Mouse (Mus musculus): ENCODE data around the gene Aar2.
"Not testable (repeated sequence)": the region's sequence is repeated elsewhere in the genome, so short reads cannot be mapped to it uniquely, and the experiment has no call there.

Gene Aar2

DNA sequence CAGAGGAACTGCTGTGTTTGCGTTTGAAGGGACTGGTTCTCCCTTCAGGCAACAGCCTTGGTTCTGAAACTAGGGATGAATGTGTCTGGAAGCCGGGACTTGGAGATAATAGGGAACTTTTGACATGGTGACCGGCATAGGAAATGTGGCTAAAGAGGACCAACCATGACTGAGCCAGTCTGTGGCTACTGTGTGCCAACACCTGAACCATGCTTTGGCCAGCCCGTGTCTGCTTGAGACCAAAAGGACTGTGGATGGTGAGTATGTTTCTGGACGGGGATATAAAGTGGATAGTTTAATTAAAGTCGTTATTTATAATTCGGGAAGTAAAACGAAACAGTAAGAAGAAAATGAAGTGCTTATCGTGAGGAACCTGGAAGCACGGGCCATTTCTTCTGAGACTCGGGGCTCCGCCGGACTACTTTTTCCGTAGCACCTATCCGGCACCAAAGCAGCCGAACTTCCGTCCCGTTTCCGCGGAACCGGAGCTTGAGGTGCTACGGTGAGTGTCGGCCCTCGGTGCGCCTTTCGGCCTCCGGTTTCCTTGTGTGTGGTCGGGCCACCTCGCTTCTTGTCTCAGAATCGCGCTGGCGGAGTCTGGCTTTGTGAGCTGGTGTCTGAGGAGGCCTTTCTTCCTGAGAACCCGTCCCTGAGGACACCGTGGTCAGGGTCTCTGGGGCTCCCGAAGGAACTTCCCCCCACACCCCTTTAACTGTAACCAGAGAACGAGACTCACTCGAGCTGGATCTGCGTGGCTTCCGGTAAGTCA lies at the start of gene Aar2:
TSS of gene Aar2 (plus strand) at position 462 of the 769 bp plus-strand sequence.
- peak; percentile 79 for DNase-seq

DNA sequence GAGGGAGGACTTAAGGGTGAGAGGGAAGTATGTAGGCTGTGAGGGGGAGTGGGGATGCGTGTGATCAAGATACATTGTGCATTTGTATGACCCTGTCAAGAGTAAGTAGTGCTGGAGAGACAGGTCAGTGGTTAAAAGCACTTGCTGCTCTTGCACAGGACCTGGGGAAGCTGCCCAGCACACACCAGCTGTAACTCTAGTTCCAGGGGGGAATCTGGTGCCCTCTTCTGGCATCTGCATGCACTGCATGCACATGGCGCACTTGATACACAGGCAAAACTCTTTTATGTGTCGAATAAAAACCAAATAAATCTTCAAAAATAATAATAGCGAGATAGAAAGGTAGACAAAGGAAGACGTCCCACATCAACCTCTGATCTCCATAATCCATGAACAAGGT lies 49.5 kb upstream of the Aar2 start:
- DNase-seq: peak; percentile 77

DNA sequence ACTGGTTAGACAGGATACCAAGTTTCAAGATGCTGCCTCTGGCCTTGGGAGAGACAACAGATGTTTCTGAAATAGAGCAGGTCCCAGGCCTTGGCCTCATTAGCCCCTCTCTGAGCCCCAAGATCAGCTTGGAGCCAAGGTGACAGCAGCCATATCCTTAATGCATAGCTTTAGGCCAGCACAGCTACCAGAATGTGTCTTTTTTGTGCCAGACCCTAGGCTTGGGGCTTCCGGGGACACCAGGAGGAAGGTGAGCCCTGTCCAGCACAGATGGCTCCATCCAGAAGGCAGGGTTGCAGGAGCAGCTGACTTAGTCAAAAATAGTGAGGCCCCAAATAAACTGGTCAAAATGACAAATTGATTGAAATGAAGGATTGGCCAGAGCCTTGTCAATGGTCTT lies 46.4 kb upstream of the Aar2 start:
- DNase-seq: no peak

DNA sequence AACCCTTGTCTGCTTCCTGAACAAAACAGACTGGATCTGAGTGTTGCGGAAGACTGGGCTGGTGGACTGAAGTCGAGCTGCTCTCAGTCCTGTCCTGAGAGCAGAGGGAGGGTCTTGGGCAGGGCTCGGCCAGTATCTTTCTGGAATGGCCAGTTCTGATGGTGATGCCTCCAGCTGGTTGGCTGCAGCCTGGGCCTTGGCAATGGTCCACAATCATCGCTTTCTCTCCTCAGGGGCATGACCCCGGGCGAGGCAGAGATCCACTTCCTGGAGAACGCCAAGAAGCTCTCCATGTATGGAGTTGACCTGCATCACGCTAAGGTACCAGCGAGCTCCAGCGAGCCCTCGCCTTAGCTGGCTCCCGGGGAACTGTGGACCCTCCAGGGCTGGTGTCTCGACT lies 41.9 kb upstream of the Aar2 start:
- DNase-seq: no peak

DNA sequence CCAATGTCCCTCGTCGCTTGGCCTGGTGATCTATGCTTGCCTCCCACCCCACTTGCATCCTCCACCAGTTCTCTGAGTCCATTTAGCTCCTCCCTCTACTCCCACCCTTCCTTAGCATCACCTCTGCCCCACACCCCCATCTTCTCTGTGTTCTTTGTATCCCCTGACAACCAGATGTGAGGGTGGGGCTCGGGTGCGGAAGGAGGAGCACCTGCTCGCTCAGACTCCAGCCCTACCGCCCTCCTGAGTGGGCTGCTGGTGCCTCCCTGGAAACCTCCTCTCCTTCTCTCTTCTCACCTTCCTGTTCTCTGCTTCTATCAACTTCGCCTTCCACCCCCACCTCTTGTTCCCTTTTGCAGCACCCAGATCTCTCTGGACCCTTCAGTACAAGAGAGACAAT lies 35.4 kb upstream of the Aar2 start:
- no peak for DNase-seq

DNA sequence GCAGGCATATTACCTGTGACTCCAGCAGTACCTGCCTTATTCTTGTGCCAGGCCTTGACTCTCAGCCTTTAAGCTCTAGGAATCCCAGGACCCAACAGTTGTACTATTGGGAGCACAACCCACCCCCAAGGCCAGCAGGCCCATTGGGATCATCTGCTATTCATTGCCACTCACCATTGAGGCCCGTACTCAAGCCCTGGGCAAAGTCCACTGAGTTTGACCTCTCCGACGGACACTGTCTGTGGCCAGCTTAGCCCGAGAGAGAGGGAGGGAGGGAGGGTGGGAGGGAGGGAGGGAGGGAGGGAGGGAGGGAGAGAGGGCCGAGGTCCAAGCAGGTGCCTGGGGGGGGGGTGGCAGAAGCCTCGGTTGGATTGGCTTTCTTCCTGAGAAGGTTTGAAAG lies 34.8 kb upstream of the Aar2 start:
- DNase-seq: no peak

DNA sequence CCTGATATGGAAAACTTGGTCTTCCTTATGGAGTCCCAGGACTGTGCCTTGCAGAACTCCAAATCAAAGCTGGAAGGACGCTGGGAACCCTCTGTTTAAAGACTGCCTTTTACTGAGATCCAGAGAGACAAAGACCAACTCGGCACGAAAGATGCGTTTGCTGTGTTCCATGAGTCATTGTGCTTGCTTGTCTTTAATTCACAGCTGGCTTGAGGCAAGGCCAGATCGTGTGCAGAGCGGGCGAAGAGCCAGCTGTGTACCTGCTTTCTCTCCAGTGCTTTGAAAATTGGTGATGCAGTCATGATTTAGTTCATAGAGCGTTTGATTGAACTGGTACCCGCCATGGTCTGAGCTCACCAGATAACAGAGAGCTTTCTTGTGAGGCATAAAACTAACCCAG lies 32.3 kb upstream of the Aar2 start:
- DNase-seq: no peak

DNA sequence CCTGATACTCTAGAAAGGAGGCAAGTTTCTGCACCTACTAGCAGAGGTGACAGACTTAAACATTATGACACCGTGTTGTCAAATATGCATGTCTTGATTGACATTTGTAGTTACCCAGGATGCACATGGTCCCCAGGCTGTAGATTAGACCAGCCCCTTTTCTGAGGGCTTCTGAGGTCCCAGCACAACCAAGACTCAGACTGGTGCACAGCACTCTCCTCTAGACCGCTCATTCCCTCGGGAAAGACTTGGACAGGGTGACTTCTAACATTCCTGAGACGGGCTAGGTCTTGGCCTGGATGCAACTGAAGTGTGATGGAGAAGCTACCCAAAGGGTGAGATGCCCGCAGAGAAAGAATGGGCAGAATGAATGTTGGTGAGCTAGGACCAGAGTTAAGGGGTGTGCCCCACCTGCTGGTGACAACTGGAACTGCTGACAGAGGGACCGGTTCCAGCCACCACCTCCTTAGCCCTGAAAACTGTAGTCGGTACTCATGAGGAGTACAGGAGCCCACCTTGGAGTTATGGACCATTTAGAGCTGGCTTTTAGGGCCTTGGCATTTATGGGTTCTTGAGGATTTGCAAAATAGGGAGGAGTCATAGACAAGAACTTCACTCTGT lies 31.7 kb upstream of the Aar2 start:
- peak; percentile 71 for DNase-seq

DNA sequence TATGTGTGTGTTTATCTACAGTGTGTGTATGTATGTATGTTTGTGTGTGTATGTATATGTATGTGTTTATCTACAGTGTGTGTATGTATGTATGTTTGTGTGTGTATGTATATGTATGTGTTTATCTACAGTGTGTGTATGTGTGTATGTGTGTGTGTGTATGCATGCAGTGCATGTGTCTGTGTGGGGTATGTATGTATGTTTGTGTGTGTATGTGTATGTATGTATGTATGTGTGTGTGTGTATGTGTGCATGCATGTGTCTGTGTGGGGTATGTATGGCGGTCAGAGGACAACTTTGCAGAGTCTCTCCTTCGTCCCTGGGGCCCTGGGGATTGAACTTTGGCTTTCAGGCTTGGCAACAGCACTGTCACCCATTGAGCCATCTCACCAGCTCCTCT lies 30.7 kb upstream of the Aar2 start:
- DNase-seq: not testable (repeated sequence)

DNA sequence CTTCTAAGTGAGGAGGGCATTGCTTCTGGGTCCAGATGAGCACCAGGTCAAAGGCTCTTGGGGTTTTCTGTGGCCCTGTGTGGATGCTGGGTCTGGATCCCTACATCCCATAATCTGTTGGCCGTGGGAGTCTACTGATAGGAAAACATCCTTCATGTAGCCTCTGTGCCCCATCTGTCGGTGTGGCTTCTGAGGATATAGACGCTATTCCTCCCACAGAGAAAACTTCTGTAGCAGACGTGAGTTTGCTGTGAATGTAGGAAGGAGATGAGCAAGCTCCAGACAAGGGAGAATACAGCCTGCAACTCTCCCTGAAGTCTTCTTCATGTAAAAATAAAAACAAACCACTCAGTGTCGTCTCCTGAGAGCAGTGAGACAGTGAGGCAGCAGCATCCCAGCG lies 29.1 kb upstream of the Aar2 start:
- no peak for DNase-seq

DNA sequence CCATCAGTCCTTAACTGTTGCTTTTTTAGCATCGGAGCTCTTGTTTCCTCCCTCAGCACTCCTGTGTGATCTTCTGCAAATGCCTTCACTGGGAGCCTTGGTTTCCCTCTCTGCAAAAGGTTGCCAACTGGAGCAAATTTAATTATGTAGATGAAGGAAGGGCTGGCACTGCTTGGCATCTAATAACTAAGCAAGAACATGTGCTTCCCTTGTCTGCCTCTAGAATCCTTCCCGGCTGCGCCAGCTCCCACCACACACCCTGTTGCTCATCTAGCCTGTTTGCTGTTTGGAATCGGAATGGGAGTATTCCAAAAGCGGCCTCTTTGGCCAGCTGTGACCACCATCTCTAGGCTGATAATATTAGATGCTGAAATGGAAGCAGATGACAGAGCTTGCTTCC lies 27.8 kb upstream of the Aar2 start:
- no peak for DNase-seq

DNA sequence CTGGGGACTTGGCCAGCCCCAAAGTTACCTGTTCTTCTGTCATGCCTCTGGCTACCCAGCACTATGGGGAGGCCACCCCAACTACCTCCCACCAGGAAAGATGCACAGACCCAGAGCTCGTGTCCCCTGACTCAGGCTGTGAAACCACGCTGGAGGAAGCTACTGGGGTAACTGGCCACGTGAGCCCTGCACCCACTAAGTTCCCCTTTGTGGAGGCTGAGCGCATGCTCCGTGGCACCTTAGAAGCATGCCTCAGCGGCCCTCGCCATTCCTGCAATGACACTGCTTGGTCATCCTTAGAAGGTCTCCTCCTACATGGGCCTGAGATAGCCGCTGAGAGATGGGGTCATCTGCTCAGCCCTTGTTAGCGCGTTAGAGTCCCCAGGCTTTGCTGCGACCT lies 24.4 kb upstream of the Aar2 start:
- peak; percentile 20 for DNase-seq

DNA sequence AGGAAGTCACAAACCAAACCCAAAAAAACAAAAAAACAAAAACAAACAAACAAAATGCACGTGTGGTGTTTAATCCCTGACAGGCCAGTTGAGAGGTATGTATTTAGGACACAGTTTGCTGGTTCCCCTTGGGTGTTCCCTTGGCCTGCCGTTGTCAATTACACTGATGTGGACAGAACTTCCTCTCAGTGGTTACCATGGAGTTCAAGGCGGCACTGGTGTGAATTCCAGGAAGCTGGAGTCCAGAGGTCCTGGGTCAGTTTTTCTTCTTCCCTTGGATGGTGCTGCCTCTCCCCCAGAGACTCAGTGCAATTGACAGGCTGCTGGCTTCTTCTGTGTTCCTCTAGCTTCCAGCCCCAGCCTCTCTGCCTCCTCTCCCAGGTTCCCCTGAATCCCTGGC lies 23.3 kb upstream of the Aar2 start:
- DNase-seq: no peak

DNA sequence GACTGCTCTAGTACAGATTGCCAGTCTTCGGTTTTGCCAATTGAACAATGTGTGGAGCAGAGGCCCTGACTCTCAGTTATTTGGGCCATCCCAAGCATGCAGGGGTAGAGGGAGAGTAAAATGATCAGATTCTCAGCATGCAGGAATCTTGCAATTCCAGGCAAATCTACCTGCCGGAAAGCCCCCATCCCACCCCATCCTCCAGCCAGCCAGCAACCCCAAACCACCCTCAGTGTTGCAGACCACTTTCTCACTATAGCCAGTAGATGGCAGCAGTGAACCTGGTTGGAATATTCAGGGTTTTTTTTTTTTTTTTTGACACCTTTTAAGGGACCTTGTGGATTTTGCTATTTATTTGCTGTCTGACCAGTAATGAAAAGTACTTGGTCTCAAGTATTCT lies 17.7 kb upstream of the Aar2 start:
- no peak for DNase-seq

DNA sequence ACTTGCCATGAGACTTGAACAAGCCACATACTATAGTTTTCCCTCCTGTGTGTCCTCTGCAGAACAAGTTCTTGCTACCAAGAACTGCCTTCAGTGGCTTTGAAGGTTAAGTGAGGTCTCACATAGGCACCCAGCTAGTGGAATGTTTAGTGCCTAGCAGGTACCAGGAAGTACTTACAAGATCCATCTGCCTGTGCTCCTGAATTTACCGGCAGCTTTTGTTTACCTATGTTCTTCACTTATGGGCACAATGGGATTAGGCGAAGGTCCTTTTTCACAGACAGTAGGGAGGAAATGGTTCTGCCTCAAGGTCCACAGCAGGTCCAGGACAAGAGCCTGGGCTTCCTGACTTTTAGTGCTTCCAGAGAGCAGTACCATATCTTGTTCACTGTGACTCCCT lies 14.2 kb upstream of the Aar2 start:
- no peak for DNase-seq

DNA sequence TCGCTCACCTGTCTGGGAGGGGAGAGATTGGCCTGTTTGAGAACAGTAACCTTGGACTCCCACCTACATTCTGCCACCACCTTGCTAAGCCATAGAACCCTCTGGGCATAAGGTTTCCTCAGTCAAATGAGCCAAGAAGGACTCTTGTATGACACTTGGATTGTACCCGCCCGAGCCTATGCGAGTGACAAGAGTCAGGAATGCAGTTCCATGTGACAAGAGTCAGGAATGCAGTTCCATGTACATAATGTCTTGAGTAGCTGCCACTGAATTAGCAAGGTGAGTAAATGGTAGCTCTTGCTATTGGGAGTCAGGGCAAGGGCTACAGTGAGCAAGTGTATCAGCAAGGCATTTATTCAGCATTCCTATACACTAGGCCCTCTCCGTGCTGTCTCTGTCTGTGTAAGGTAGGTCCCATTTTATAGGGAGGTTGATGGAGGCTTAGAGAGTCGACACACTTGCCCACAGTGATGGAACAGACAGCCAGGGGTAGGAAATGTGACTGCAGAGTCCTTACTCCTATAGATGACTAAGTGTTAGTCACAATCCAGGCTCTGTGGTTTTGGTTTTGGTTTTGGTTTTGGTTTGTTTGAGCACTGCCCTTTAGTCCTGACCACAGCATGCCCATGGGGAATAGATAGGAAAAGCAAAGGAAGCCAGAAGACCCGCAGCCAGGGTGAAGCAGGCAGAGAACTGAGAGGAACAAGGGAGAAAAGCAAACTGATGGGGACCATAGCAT lies 8.4 kb upstream of the Aar2 start:
- no peak for DNase-seq

DNA sequence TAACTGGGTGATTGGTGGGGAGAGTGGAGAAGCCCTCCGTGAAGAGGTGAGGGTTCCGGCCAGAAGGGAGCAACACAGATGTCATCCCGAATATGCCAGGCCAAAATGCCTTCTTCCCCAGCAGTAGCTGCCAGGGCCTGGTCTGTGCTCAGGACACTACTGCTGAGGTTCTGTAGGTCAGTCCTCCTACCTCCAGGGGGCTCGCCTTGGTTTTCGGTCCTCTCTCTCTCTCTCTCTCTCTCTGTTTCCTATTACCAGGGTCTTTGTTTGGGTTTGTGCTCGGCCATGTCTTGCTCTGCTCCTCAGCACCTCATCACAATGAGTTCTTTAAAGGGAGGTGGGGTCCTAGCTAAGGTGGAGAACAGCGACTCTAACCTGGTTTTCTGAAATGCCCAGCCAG lies 6.4 kb upstream of the Aar2 start:
- no peak for DNase-seq

DNA sequence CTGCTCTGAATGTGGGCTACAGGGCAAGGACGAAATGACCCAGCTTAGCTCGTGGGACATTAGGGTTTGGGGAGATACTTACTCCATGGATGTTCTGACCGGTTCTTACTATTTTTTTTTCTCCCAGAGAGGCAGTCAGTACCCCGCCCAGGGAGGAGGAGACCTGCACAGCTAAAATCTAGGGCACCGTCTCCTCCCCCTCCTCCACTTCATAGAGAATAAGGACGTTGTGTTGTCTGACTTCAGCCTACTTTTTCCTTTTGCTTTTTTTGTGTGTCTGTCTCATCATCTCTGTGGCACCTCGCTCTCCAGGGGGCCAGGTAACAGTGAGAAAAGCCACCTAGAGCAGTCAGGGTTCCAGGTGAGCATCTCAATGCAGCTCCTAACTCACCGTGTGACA lies 5.0 kb upstream of the Aar2 start:
- DNase-seq: no peak

DNA sequence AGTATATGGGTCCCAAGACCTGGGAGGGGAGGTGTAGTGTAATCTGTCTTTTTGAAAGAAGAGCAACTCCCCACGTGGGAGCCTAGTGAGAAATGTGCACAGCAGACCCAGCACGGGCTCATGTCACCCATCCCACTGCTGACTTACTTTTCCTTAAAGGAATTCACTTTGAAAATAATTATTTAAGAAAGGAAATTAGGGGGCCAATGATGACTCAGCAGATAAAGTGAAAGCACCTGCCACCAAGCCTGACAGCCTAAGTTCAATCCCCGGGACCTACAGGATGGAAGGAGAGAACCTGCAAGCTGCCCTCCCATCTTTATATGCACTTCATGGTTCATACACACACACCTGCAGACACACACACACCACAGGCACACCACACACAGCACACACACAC lies 3.6 kb upstream of the Aar2 start:
- no peak for DNase-seq

DNA sequence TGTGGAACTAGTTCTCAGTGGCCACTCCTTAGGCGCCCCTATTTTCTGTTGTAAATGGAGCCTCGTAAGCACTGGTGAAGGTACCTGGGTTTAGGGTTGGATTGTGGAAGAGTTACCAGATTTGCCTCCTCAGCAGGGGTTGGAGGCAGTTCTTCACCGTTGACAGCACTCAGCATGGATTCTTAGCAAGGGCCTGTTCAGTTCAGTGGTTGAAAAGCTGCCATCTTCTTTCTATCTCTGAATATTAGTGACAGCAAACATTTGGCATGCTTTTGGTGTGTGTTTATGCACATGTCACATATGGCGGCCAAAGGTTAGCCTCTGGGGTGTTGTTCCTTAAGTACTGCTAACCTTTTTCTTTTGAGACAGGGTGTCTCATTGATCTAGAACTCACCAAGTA lies 5.0 kb downstream of the Aar2 start:
- no peak for DNase-seq

DNA sequence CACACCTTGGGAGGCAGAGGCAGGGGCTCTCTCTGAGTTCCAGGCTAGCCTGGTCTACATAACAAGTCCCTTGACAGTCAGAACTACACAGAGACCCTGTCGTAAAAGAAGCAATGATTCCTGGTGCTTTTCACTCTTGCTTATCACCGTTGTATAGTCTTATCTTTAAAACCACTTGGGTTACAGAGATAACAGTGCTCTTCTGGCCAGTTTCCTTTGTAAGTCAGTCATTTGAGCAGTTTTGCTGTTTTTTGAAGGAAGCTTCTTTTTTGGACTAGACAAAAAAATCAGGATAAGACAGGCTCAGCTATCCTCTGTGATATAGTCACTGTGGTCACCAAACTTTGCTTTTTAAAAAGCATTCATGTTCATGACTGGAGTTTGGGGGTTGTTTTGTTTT lies 14.4 kb downstream of the Aar2 start:
- no peak for DNase-seq

DNA sequence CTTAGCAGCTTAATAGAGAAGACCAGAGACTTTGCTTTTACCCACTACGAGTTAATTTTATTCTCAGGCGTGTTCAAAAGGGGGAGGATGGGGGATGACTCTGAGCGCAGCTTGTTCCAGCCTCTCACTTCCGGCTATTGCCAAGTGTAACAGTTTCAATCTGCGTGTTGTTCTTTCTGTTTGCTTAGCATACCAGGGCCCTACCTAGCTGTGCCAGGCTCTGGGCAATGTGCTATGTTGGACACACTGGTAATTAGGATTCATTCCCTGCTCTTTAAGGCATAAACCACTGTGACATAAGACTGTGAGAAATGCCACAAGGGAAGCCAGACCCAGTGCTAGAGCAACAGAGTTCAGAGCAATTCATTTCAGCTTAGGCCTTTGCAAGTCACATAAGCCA lies 16.2 kb downstream of the Aar2 start:
- no peak for DNase-seq

DNA sequence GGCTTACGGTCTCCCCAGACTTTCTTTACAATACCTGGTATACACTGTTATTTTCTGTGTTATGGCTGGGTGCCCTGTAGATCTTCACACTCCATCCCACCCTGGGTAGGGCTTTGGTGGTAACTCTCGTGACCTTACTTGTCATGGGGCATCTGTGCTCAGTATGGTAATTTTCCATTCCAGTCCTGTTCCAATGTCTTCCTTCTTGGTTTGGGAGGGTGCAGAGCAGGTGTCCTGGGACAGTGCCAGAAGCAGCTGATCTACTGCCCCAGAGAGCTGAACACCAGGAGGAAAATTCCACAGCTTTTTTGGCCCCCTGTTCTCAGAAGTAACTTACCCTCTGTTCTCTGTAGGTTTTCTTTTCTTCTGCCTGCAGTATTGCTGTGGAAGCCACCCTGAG lies 19.1 kb downstream of the Aar2 start:
- DNase-seq: no peak

DNA sequence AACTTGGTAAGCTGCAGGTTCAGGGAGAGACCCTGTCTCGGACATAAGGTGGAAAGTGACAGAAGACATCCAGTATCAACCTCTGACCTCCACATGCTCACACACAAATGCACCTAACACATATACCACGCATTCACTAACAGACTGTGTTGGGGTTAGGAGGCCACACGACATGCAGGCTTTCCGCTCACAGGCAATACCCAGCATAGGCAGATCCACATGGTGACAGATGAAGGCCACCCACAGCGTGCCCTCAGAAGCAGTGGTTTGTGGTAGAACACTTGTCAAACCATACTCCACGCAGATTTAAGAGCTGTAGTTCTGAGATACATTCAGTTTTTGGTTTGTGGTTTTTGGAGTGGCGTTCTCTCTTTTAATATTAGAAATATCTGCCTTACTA lies 21.3 kb downstream of the Aar2 start:
- DNase-seq: no peak
